Mouse (Mus musculus) thymus, adult 2 months (tissue): ENCODE results near the gene Kri1. TPM values are rescaled to one million over a fixed set of nuclear protein-coding genes. Genes with fewer than 3 reads are reported as not detected.

ENCODE experiments used
- DNase-seq: peaks from one replicate; pipeline ENCODE4 v3.0.0; 2021
- H3K27ac ChIP-seq: fragments of 200-500 bp; 2 replicates; pipeline ENCODE4 v1.5.1; 2012; ENCODE audit warnings: low read length, control low read depth; ENCODE audit not compliant: control insufficient read depth, insufficient read depth
- H3K27me3 ChIP-seq: fragments of 200-500 bp; 2 replicates; pipeline ENCODE4 v1.6.1; 2012; ENCODE audit warnings: mild to moderate bottlenecking, low read length, moderate library complexity, mixed read lengths; ENCODE audit not compliant: control insufficient read depth, insufficient read depth
- H3K36me3 ChIP-seq: fragments of 200-500 bp; 2 replicates; pipeline ENCODE4 v1.6.1; 2012; ENCODE audit warnings: mild to moderate bottlenecking, low read length, moderate library complexity; ENCODE audit not compliant: control insufficient read depth, insufficient read depth
- H3K4me1 ChIP-seq: fragments of 200-500 bp; replicated peaks from 2 replicates; pipeline ENCODE4 v1.6.1; 2012; ENCODE audit warnings: low read length; ENCODE audit not compliant: control insufficient read depth, insufficient read depth
- H3K4me3 ChIP-seq: fragments of 200-500 bp; 2 replicates; pipeline ENCODE4 v1.5.1; 2012; ENCODE audit warnings: mild to moderate bottlenecking, low read length, control low read depth, moderate library complexity; ENCODE audit not compliant: control insufficient read depth, insufficient read depth
- CTCF ChIP-seq: fragments of 200-500 bp; IDR thresholded peaks from 2 replicates; pipeline ENCODE4 v1.5.1; 2012; ENCODE audit warnings: mild to moderate bottlenecking, control low read depth, low read length, moderate library complexity, borderline replicate concordance; ENCODE audit not compliant: control insufficient read depth, poor library complexity, insufficient read depth; ENCODE audit errors: extremely low read depth
- POLR2A ChIP-seq: fragments of 200-500 bp; IDR thresholded peaks from 2 replicates; pipeline ENCODE4 v1.6.1; 2012; ENCODE audit warnings: mild to moderate bottlenecking, low read length, control low read depth, moderate library complexity; ENCODE audit not compliant: control insufficient read depth, poor library complexity, insufficient read depth; ENCODE audit errors: extremely low read depth
- WGBS: fragments of 180-500 bp; shearing (Covaris S2); methylation state at CpG from one replicate; pipeline ENCODE4 v1.1.7; 2018; 5-methylcytosine and 5-hydroxymethylcytosine counted together
- polyA plus RNA-seq: library from polyadenylated mRNA; depleted of rRNA; stranded (reverse); fragments of >200 nt; gene quantifications from 2 replicates; pipeline ENCODE4 v1.2.3, GENCODE M21; 2012

Gene Kri1
- polyA plus RNA-seq, 1 experiment, result 56.5 TPM

DNA sequence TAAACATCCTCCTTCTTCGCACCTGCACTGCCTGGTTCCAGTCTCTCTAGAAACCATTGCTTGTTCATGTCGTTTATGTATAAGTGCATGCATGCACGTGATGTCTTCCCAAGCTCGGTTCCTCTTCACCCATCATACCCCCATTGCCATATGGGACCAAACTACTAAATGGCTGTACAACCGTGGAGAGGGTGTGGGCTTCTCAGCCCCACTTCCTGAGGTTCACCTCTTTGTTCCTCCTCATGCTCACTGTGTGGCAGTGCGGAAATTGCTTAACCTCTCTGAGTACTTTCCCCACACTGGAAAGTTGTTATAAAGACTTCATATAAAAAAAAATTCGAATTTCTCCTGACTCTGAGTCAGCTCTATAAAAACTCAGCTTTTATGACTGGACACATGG, 28.9 kb upstream of the Kri1 start:
- Histone ChIP-seq H3K4me1 (peaks cover 35% of the 10 kb centered on the region), H3K4me3 (no peak overlapping the region)
- TF ChIP-seq CTCF (no peak), POLR2A (no peak)

GRCm38 (mm10) chr9:21315421-21315820, 27.7 kb upstream of the Kri1 start:
- H3K4me3 ChIP-seq, result no peak overlapping the region
- peaks cover 35% of the 10 kb centered on the region for H3K4me1 ChIP-seq
- TF ChIP-seq POLR2A (no peak), CTCF (no peak)
- peak overlapping the region; percentile 58; the same call in 1 of the 2 replicates for H3K27ac ChIP-seq
- no peak for DNase-seq
- no peaks in the 10 kb centered on the region for H3K36me3 ChIP-seq
- no peaks in the 10 kb centered on the region for H3K27me3 ChIP-seq
- 93% methylated on average over 5 of the region's 5 CpGs for WGBS

More for the DNA sequence above, 28.9 kb upstream of the Kri1 start:
- peak; percentile 55 for DNase-seq
- WGBS, result 8% methylated on average over 7 of the region's 7 CpGs
- Histone ChIP-seq H3K27me3 (no peaks in the 10 kb centered on the region), H3K36me3 (no peaks in the 10 kb centered on the region), H3K27ac (peak overlapping the region; percentile 93)

DNA sequence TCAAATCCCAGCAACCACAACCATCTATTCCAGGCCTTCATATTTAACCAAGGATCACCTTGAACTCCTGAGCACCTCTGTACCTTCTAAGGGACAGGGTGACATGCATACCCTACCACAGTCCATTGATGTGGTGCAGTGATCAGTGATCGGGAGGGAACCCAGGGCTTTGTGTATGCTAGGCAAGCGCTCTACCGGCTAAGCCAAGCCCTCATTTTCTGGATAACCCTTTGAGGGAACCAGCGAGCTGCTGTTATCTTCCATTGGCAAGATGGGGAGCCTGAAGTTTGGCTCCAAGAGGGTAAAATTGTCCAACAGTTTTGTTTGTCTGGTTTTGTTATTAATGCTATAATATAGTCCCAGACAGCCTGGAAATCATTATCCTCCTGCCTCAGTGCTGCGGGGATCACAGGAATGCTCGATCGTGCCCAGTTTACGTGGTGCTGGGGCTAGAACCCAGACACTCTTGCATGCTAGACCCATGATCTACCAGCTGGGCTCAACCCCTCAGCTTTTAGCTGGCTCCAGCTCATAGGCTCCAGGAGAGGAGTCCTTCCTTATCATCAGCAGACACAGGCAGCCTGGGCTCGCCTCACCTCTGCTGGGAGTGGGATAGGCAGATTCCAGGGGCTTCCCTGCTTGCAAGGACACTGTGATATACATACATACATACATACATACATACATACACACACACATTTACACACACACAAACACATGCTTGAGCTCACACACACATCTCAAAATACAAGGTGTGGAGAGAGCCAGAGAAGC, 26.8 kb upstream of the Kri1 start:
- peaks cover 34% of the 10 kb centered on the region for H3K4me1 ChIP-seq
- no peak for DNase-seq
- no peak for TF ChIP-seq POLR2A
- no peak for TF ChIP-seq CTCF
- H3K4me3 ChIP-seq, result no peak overlapping the region
- 76% methylated on average over 9 of the region's 9 CpGs for WGBS
- no peak overlapping the region for H3K27ac ChIP-seq
- no peaks in the 10 kb centered on the region for H3K36me3 ChIP-seq
- H3K27me3 ChIP-seq, result no peaks in the 10 kb centered on the region

DNA sequence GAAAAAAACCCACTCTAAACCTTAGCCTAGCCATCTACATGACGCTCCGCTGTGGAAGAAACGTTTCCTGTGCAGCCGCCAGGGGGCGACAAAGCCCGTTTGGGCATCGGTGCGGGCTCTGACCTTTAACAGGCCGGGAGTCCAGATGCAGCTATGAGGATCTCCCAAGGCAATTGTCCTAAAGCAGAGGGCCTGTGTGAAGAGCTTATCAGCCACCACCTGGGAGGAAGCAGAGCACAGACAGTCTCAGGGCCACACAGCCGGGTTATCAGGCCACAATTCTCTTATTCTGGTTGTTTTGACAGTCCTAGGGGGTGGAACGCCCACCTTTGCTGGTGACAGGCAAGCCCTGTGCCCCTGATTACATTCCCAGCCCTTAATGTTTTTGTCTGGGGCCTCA, 25.6 kb upstream of the Kri1 start:
- 9% methylated on average over 11 of the region's 11 CpGs for WGBS
- Histone ChIP-seq H3K27ac (no peak overlapping the region), H3K36me3 (no peaks in the 10 kb centered on the region), H3K27me3 (no peaks in the 10 kb centered on the region), H3K4me3 (no peak overlapping the region), H3K4me1 (peaks cover 37% of the 10 kb centered on the region)
- DNase-seq, result peak; percentile 92
- TF ChIP-seq POLR2A (no peak), CTCF (peak; percentile 97)

DNA sequence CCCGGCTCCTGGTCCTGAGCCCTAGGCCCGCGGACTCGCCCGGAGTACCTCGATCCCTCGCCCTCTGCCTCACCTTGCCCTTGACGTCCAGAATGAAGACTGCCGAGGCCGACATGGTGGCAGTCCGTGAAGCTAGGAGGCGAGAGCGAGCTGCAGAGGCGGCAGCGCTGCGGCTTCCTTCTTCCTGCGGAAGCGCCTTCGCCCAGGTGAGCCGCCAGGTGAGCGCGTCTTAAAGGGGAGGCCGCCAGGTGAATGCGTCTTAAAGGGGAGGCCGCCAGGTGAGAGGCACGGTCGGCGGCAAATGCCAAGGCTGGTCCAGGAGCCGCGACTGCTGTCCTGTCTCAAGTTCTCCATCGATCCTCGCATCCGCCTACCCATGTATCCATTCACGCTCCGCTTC, 24.4 kb upstream of the Kri1 start, which contains the start of gene Ap1m2:
Gene Ap1m2, minus strand, starts transcription at position 204 of the 400 bp plus-strand sequence.
- 66% methylated on average over 29 of the region's 35 CpGs for WGBS
- no peak for DNase-seq
- Histone ChIP-seq H3K36me3 (no peaks in the 10 kb centered on the region), H3K27ac (no peak within 1 kb of the TSS), H3K4me3 (no peak within 1 kb of the TSS), H3K4me1 (peaks cover 34% of the 10 kb centered on the region), H3K27me3 (no peaks in the 10 kb centered on the region)
- TF ChIP-seq POLR2A (no peak), CTCF (no peak)

- 97% methylated on average over 7 of the region's 7 CpGs for WGBS
- Histone ChIP-seq H3K36me3 (no peaks in the 10 kb centered on the region), H3K4me3 (no peak overlapping the region), H3K27ac (no peak overlapping the region), H3K27me3 (no peaks in the 10 kb centered on the region), H3K4me1 (peaks cover 30% of the 10 kb centered on the region)
- TF ChIP-seq POLR2A (no peak), CTCF (no peak)
- DNase-seq, result no peak
Observed at GRCm38 (mm10) chr9:21311695-21312094, 23.9 kb upstream of the Kri1 start.

- TF ChIP-seq CTCF (no peak), POLR2A (no peak)
- WGBS, result 42% methylated on average over 15 of the region's 15 CpGs
- Histone ChIP-seq H3K4me1 (peaks cover 14% of the 10 kb centered on the region), H3K27ac (no peak overlapping the region), H3K27me3 (no peaks in the 10 kb centered on the region), H3K36me3 (no peaks in the 10 kb centered on the region), H3K4me3 (peak overlapping the region; percentile 32)
- no peak for DNase-seq
Observed at GRCm38 (mm10) chr9:21309150-21309741, 21.5 kb upstream of the Kri1 start.
